Mouse (Mus musculus) thymus, adult 2 months (tissue): Measurements from ENCODE around the gene Abcc4.

Experiments
- CTCF ChIP-seq: fragments of 200-500 bp; IDR thresholded peaks from 2 replicates; pipeline ENCODE4 v1.5.1; 2012; ENCODE audit warnings: mild to moderate bottlenecking, control low read depth, low read length, moderate library complexity, borderline replicate concordance; ENCODE audit not compliant: control insufficient read depth, poor library complexity, insufficient read depth; ENCODE audit errors: extremely low read depth
- POLR2A ChIP-seq: fragments of 200-500 bp; IDR thresholded peaks from 2 replicates; pipeline ENCODE4 v1.6.1; 2012; ENCODE audit warnings: mild to moderate bottlenecking, low read length, control low read depth, moderate library complexity; ENCODE audit not compliant: control insufficient read depth, poor library complexity, insufficient read depth; ENCODE audit errors: extremely low read depth

DNA sequence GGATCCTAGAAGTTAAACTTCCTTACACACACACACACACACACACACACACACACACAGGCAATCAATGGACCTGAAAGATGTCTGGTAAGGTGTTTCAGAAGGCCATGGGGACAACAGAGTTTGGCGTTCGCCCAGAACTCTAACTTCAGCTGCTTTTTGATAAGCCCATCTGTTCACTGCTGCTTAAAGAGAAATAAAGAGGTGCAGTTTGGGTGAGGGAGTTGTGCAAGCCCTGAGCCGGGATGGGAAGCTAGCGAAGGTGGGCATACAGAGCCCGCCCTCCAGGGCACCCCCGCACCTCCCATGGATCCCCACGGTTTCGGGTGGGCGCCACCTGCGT lies 583 bp downstream of the Abcc4 start:
- TF ChIP-seq CTCF, result no peak
- no peak for TF ChIP-seq POLR2A
